Mouse (Mus musculus): Measurements from ENCODE around the gene Gm49721.
"Not testable (repeated sequence)": the region's sequence is repeated elsewhere in the genome, so short reads cannot be mapped to it uniquely, and the experiment has no call there.

Gm49721 gene

GRCm38 (mm10) chr17:6986118-6986517 is 7.4 kb downstream of the Gm49721 start:
- not testable (repeated sequence) for DNase-seq (ENCODE audit: low spot score)

- DNase-seq (ENCODE audit: low spot score): not testable (repeated sequence)
These were observed 16.8 kb downstream of the Gm49721 start for GRCm38 (mm10) chr17:6995504-6995903.

DNA sequence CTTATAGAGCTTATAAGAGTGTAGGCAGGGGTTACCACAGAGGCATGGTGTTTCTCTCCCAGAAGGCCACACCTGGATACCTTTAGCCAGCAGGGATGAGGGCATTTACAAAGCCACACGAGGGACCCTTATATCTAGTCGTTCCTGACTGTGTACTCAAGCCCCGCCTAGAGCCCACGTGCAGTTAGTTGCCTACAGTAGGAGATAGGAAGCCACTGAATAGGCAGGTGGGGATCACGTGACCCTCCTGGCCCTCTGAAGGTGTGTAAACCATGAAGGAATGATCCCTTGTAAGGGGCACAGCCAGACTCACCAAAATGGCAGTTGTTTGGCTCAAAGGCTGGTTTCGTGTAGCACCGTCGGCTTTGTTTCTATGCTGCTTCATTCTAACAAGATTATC is 18.1 kb downstream of the Gm49721 start:
- DNase-seq (ENCODE audit: low spot score): not testable (repeated sequence)

DNA sequence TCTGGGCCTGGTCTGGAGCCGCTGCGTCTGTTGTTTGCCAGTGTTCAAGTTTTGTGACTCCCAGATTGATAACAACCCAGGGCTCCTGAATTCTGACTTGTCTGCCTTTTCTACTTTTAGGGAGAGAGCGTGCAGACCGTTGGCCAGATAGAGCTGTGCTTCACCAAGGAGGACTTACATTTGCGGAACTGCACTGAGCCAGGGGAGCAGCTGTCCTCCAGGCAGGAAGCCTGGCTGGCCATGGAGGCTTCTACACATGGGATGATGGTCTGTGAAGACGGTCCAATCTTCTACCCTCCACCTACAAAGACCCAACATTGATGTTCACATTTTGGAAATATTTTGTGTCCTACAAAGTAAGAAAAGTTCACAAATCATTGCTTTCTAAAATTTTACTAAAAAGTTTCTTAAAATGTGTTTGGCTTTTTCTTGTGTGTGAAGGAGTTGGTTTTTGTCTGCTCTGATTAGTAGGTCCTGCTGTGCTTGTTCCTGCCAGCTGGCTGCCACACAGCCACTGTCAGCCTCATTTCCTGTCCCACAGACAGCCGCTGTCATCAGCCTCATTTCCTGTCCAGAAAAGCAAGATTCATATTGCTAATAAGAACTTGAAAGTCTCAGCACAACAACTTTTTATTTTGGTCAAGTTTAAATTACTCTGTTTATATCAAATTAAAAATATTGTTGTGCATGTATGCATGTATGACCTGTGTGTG is 19.2 kb downstream of the Gm49721 start:
- DNase-seq (ENCODE audit: low spot score): not testable (repeated sequence)

- DNase-seq (ENCODE audit: low spot score): not testable (repeated sequence)
These were observed 23.3 kb downstream of the Gm49721 start for GRCm38 (mm10) chr17:7001790-7002585.

DNA sequence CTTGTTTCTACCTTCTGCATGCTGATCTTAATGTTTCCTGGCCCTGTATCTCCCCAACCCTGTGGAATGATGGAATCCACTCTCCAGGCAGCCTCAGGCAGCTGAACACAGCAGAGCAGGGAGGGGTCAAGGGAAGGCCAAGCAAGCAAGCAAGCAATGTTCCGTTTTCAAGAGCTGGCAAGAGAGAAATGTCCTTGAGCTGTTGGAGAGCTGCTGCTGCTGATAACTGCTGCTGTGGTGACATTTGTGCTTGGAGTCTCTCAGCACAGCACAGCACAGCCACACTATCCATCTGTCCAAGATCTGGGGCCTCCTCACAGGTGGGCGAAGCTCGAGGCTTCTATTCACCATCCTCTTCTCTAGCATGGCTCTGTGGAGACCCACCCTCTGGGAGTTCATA is 24.7 kb downstream of the Gm49721 start:
- not testable (repeated sequence) for DNase-seq (ENCODE audit: low spot score)

DNA sequence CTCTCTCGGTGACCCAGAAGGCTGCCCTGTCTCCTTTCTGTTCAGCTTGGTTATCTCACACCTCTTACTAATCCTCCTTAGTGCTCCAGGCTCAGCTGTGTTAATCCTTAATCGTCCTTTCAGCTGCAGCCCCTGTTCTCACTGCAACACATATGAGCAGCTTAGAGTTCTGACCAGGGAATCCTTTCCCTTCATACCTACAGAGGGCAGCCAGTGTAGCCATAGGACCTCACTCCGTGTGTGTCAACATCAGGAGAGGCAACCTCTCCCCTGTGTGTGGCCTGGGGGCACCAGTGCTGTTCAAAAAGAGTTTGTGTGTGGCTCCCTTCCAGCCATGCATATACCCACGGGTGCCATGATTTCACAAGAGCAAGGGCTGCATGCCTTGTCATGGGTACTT is 26.9 kb downstream of the Gm49721 start:
- DNase-seq (ENCODE audit: low spot score): not testable (repeated sequence)

GRCm38 (mm10) chr17:7008885-7009284 is 30.2 kb downstream of the Gm49721 start:
- not testable (repeated sequence) for DNase-seq (ENCODE audit: low spot score)

DNA sequence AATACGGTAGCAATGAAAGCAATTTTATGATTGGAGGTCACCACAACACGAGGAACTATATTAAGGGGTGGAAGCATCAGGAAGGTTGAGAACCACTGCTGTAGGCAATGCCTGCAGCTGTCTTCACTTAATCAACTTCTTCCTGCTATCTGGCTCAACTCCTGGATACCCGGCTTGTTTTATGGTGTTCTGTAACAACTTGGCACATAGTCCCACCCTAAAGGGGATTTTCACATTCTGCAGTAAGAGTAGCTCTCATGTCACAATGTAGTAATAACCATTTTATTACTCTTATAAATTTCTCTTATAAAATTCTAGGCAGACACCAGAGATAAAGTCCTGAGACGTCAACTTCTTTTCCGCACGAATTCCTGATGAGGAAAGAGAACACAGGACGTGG is 30.7 kb downstream of the Gm49721 start:
- DNase-seq (ENCODE audit: low spot score): not testable (repeated sequence)

DNA sequence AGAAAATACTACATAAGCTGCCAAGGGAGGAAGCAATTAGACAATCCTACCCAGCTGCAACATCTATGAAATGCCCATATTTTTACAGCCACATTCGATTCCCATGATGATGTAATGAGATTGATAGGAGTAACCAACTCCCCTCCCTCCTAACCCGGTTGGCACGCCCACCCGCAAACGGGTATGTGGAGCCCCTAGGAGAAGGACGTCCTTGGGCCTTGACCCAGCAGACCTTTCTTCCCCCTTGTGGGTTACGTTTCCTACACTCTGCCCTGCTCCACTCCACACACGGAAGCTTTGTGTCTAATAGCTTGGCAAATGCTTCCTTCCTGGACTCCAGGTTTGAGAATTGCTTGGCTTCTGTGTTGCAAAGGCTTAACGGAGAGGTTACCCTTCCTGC is 31.2 kb downstream of the Gm49721 start:
- not testable (repeated sequence) for DNase-seq (ENCODE audit: low spot score)

DNA sequence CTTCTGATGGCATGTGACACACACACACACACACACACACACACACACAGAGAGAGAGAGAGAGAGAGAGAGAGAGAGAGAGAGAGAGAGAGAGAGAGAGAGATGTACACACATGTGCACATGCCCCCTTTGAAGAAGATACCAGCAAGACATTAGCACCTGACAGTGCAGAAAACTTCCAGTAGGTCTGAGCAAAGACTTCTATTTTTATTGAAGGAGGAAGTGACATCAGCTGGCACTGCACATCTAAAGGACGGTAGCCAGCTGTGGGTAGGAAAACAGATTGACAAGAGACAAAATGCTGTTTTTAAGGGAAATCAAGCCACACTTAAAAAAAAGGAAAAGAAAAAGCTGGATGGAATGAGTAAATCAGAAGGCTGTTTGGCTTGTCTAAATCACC is 35.5 kb downstream of the Gm49721 start:
- DNase-seq (ENCODE audit: low spot score): not testable (repeated sequence)

DNA sequence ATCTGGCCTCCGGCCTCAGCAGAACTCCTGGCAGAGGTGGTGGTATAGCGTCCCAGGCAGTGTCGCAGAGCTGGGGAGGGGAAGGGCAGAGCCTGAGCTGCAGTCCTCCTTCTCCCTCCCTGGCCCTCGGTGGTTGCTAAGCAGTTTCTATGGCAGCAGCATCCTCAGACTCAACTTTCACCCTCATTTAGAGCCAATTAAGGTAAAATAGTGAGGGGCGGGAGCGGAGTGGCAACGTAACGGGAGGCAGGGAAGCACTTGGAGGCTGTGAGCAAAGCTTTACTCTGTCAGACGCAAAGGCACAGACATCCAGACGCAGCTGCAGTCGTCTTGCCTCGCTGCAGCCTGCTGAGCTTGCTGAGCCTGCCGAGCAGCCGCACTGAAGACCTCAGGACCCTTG is 46.6 kb downstream of the Gm49721 start, which contains the start of gene Gm1604a:
Gene Gm1604a, plus strand, starts transcription at position 312 of the 400 bp plus-strand sequence.
- DNase-seq (ENCODE audit: low spot score): not testable (repeated sequence)

DNA sequence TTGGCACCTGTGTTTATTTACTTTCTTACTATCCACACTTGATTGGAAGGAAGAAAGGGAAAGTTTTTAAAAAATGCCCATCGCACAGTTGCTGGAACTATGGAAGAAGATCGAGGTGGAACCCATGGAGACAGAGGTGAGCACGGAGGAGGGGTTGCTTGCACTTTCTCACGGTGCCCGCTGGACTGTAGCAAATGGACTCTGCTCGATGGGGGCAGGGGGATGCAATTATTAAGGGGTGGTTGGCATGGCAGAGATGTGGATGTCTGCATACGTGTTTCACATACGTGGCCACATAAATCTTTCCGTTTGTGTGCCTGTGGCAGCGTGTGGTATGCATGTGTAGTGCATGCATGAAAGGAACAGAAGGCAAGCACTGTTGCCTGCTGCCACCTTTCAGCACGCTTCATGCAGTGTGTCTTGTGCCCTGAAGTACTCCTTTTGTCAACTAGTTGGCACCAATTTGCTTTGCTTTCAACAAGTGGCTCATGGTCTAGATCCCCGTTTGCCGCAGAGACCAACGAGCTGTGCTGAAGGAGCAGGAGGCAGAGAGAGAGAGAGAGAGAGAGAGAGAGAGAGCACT is 47.2 kb downstream of the Gm49721 start:
- not testable (repeated sequence) for DNase-seq (ENCODE audit: low spot score)

- not testable (repeated sequence) for DNase-seq (ENCODE audit: low spot score)
These were observed 51.5 kb downstream of the Gm49721 start for GRCm38 (mm10) chr17:7030204-7030603.

DNA sequence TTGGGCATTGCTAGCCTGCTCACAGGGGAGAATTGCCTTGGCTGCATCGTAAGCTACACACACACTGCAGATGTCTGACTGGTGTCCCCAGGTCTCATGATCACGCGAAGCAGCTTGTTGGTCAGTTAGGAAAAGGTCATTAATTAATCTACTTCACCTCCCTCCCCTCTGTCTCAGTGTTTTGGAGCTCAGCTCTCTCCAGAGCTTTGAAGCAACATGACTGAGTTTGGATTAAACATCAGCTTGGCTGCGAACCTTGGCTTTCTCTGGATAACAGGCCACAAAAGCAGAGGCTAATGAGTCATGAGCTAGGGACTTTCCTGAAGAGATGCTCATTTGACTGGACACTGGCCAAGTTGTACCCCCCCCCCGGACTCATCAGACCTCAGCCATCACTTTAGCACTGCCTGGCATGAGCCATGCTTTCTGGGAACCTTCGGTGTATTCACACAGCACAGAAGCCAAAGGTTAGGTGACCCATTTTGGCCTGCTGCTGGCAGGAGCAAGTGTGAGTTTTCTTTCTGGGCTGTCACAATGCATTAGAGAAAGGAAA is 52.0 kb downstream of the Gm49721 start:
- DNase-seq (ENCODE audit: low spot score): not testable (repeated sequence)

DNA sequence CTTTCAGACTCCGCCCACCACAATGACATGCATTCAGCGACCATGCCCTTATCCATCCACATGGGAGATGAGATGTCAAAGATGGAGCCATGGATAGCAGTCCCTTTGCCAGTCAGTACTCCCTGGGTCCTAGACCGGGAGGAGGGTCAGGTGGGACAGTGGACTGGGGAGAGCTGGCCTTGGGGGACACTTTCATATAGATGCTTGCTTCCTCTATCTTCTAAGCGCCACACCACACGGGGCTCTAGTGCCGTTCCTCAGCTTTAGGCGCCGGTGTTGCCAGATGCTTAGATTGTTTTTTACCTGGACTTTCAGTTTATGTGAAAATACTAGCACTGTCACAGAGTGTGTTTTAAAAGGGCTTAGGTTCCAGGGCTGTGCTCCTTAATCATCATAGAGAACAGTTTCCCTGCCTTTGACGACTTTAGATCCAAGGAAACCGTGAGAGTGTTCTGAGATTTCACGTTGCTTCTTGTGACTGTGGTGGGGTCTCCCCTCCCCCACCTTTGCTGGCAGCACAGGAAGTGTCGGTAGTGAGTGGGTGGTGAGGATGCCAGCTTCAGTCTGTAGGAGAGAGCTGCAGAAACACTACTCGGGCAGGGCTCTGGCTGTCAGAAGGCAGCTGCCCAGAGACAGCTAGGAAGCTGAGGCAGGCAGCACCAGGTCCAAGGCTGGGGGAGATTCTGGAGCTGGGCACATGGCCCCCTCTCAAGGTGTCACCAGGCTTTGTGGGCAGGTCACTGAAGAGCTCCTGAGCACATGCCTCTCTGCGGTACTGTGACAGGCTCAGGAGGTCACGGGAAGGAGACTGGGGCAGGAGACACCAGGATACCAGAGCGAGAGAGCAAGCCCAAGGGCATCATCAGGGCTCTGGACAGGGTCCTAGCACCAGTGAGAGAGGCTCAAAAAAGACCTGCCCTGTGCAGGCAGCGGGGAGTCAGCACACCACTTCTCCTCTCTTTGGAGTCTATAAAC is 54.8 kb downstream of the Gm49721 start:
- DNase-seq (ENCODE audit: low spot score): not testable (repeated sequence)

GRCm38 (mm10) chr17:7068997-7069539 is 90.4 kb downstream of the Gm49721 start:
- not testable (repeated sequence) for DNase-seq (ENCODE audit: low spot score)

- not testable (repeated sequence) for DNase-seq (ENCODE audit: low spot score)
These were observed 91.0 kb downstream of the Gm49721 start for GRCm38 (mm10) chr17:7069561-7070240.

DNA sequence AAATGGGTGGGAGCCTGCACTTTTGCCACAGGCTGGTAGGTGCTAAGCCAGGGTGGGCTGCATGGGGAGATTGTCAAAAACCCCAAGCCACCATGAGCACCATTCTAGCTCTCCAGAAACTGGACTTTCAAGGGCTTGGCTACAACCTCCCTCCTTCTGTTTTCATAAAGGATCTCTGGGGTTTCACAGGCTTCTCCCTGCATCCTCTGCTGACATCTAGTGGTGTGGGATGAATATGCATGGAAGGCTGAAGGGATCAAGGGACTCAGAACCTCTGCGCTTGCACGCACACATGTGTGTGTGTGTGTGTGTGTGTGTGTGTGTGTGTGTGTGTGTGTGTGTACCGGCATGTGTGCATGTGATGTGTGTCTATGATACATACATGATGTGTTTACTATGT is 95.8 kb downstream of the Gm49721 start:
- DNase-seq (ENCODE audit: low spot score): not testable (repeated sequence)

DNA sequence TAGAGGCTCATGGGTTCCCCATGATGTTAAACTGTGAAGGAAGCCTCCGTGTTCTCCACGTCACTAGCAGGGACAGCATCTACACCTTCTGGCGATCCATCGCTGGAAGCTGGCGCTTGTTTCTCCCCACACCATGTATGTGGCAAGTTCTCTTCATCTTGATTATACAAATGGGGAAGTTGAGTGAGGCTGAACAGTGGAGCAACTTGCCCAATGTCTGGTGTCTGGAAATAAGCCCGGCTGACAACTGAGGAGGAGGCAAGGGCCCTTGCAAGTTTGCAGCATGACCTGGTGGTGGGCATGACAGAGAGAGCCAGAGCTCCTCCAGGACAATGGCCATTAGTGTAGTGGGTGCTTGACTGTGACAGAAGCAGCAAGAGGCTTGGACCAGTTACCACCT is 96.8 kb downstream of the Gm49721 start:
- not testable (repeated sequence) for DNase-seq (ENCODE audit: low spot score)

Measured in embryo, embryonic 10.5 days (tissue).